Mouse (Mus musculus) T-cell, adult 66 days (primary cell): ENCODE data around the gene Hnrnpul1. TPM values are rescaled to one million over a fixed set of nuclear protein-coding genes. Genes with fewer than 3 reads are reported as not detected.

Source experiments
- total RNA-seq, 2 experiments: library from RNA; stranded (reverse); gene quantifications; 3 replicates in 1 of 2; 4 replicates in 1 of 2; pipeline ENCODE4 v1.2.4; 2023

The Hnrnpul1 gene
- total RNA-seq, result 100 to 1,000 TPM; 223 to 229 TPM

GRCm38 (mm10) chr7:25754738-25755467, at the start of gene Hnrnpul1:
TSS of gene Hnrnpul1 (minus strand) at chr7:25754757.

GRCm38 (mm10) chr7:25788220-25789128, 33.9 kb upstream of the Hnrnpul1 start, which contains the start of gene Axl:
TSS of gene Axl (minus strand) at chr7:25788705.

GRCm38 (mm10) chr7:25718788-25719417, 35.7 kb downstream of the Hnrnpul1 start, which contains the start of gene Ccdc97:
TSS of gene Ccdc97 (minus strand) at chr7:25719088.

GRCm38 (mm10) chr7:25686680-25687531, 67.7 kb downstream of the Hnrnpul1 start, which contains the start of gene Tgfb1:
TSS of gene Tgfb1 (plus strand) at chr7:25687002.

GRCm38 (mm10) chr7:25680514-25681258, 73.9 kb downstream of the Hnrnpul1 start, which contains the start of gene B9d2:
TSS of gene B9d2 (plus strand) at chr7:25680780.

GRCm38 (mm10) chr7:25674719-25675300, 79.7 kb downstream of the Hnrnpul1 start, which contains the start of gene Tmem91:
TSS of gene Tmem91 (minus strand) at chr7:25675166.

Other genes with a start within 250 kb of the Hnrnpul1 start
- not detected for gene Ceacam2, start 214.9 kb downstream of the Hnrnpul1 start, total RNA-seq
- under 1 TPM in 1 of 2 experiments, not detected in 1; 0.65 TPM for gene Erich4, start 138.9 kb downstream of the Hnrnpul1 start, total RNA-seq
- 10 to 100 TPM; 61.9 to 63.2 TPM for gene Dmac2, start 135.3 kb downstream of the Hnrnpul1 start, total RNA-seq
- 1 to 10 TPM in 1 of 2 experiments, under 1 TPM in 1; 0.86 to 1.0 TPM for gene B3gnt8, start 128.1 kb downstream of the Hnrnpul1 start, total RNA-seq
- gene Bckdha, start 95.8 kb downstream of the Hnrnpul1 start, total RNA-seq, result 10 to 100 TPM; 23.2 to 24.9 TPM
- gene Exosc5, start 95.6 kb downstream of the Hnrnpul1 start, total RNA-seq, result 10 to 100 TPM; 61.8 to 67.1 TPM
- under 1 TPM in 1 of 2 experiments, not detected in 1; 0.35 TPM for gene Tmem91, start 79.6 kb downstream of the Hnrnpul1 start, total RNA-seq
- gene B9d2, start 74.0 kb downstream of the Hnrnpul1 start, total RNA-seq, result 10 to 100 TPM; 24.0 to 24.8 TPM
- 100 to 1,000 TPM; 147 to 150 TPM for gene Tgfb1, start 67.8 kb downstream of the Hnrnpul1 start, total RNA-seq
- gene Ccdc97, start 35.7 kb downstream of the Hnrnpul1 start, total RNA-seq, result 100 to 1,000 TPM; 106 to 113 TPM
- 1 to 10 TPM; 7.6 to 9.4 TPM for gene Axl, start 33.9 kb upstream of the Hnrnpul1 start, total RNA-seq
- gene Cyp2s1, start 62.2 kb upstream of the Hnrnpul1 start, total RNA-seq, result 10 to 100 TPM in 1 of 2 experiments, 1 to 10 TPM in 1; 8.5 to 11.1 TPM
- not detected for gene Cyp2b10, start 142.9 kb upstream of the Hnrnpul1 start, total RNA-seq